Mouse (Mus musculus) fibroblast of lung, adult 2 months (primary cell): ENCODE results near the gene Plscr4.

ENCODE experiments used
- DNase-seq: peaks from one replicate; pipeline ENCODE4 v3.0.0-alpha.2; 2011; ENCODE audit warnings: low read depth

The Plscr4 gene

DNA sequence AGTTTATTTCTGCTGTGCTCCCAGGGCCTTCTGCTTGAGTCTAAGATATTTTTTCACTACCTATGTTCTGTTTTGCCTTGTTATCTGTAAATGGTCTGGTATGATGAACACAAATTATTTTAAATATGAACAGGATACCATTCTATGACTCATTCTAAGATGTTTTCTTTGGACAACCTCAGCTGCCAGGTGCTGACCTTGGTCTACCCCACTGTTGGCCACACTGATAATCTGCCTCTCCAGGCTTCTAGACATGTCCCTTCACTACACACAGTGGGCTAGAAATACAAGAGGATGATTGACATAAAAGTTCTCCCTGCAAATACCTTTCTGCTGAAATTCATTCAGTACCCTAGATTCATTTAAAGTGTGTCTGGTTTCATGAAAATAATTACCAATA is 54.5 kb downstream of the Plscr4 start:
- DNase-seq = no peak

DNA sequence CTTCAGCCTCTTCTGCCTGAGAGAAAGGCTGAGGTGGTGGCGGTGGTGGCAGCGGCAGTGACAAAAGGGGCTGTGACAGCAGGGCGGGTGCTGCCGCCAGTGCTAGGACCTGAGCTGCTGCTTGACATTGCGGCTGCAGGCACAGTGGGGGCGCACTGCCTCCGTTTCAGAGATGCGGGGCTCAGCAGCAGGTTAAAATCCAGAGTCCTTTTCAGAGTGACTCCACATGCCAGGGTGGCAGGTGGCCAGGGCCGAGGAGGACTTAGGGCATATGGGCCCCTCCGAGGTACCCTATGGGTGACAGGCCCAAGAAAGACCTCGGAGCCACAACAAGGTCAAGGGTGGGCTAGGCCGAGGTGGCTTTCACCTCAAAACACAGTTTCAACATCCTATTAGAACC is 59.9 kb downstream of the Plscr4 start:
- DNase-seq = no peak

DNA sequence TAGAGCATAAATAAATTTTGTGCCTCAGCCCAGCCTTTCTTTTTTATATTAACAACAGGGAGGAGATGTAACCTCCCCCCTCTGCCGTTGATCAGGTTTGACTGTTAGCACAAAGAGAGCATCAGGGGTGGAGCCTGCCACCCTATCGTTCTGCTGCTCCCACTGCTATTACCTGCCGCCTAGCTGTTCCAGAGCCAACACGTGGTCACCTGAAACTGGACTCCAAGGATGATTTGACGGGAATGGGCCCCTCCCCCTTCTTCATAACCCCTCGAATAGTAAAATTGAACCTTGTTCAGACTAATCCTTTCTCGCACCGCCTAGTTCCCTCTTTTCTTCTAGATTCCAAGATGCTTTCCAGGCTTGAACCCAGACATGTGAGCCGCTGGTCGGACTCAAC is 63.6 kb downstream of the Plscr4 start:
- DNase-seq = no peak

DNA sequence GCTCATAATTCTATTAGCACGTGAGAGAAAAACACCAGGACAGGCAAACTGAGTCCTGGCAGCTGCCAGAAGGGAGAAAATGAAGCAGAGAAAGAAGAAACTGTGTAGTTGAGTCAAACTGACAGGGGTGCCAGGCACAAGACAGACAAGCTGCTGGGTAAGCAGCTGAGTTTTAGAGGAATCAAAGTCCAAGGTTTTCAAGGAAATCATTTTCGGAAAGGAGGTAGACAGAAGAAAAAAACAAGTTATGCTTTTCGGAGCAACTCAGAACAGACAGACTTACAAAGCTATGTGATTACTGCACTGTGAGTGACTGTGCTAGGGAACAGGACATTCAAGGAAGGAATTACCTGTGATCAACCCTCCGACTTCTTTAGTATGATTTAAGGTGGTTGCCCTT is 67.3 kb downstream of the Plscr4 start:
- DNase-seq = no peak

DNA sequence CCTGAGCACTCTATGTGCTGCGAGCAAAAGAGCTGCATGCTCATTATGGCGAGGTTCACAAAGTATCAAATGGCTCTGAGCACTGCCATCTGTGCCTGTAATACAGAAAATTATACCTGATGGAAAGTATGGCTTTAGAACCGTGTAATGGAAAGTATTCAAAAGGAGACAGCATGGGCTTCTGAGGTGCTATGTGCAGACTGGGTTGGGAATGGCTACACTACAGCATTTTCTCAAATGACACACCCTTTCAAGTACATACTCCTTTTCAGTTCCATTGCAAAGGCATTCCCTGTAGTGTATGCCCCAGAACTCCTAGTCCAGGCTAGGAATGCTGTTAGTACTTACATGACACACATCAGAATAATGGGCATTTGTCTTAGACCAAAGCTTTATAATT is 72.9 kb downstream of the Plscr4 start:
- no peak for DNase-seq

- no peak for DNase-seq
These were observed 80.6 kb downstream of the Plscr4 start for GRCm38 (mm10) chr9:92537735-92538134.

- DNase-seq = no peak
These were observed 81.0 kb downstream of the Plscr4 start for GRCm38 (mm10) chr9:92538216-92538615.
